Mouse (Mus musculus) mouse embryonic stem cell (cell line): ENCODE data around the gene Lrba.

Experiments
- in situ Hi-C, 2 experiments: fragments of 300-500 bp; cut with MboI; formaldehyde crosslinking; loops; 1 replicate in 1 of 2; 3 replicates in 1 of 2; pipeline ENCODE4 v1.14.3; 2019 to 2020; ENCODE audit warnings: low sequenced_read_pairs in 2 of 2, low pct_unique_long_range_greater_than_20kb in 1 of 2, mixed read lengths in 1 of 2; ENCODE audit not compliant: unreplicated experiment in 1 of 2

Lrba gene

GRCm38 (mm10) chr3:86224564-86225421 lies at the start of gene Lrba:
Gene Lrba (plus strand): TSS chr3:86224680.
- in situ Hi-C loops, result no loop called here

- in situ Hi-C loops, result no loop called here
Observed at GRCm38 (mm10) chr3:86179714-86180113, 44.8 kb upstream of the Lrba start.

GRCm38 (mm10) chr3:86181107-86181506 lies 43.4 kb upstream of the Lrba start:
- in situ Hi-C loops, result no loop called here

- in situ Hi-C loops, result no loop called here
Observed at GRCm38 (mm10) chr3:86184546-86184945, 39.9 kb upstream of the Lrba start.

GRCm38 (mm10) chr3:86187736-86188389 lies 36.6 kb upstream of the Lrba start:
- in situ Hi-C loops, result no loop called here

- in situ Hi-C loops, result no loop called here
Observed at GRCm38 (mm10) chr3:86195981-86196380, 28.5 kb upstream of the Lrba start.

- in situ Hi-C loops, result no loop called here
Observed at GRCm38 (mm10) chr3:86196471-86196870, 28.0 kb upstream of the Lrba start.

GRCm38 (mm10) chr3:86201645-86202175 lies 22.8 kb upstream of the Lrba start:
- in situ Hi-C loops, result no loop called here

- in situ Hi-C loops, result no loop called here
Observed at GRCm38 (mm10) chr3:86202449-86202848, 22.0 kb upstream of the Lrba start.

GRCm38 (mm10) chr3:86204608-86205358 lies 19.7 kb upstream of the Lrba start:
- in situ Hi-C loops, result no loop called here

GRCm38 (mm10) chr3:86206556-86206955 lies 17.9 kb upstream of the Lrba start:
- in situ Hi-C loops, result no loop called here

GRCm38 (mm10) chr3:86210267-86210939 lies 14.1 kb upstream of the Lrba start:
- in situ Hi-C loops, result no loop called here

- in situ Hi-C loops, result no loop called here
Observed at GRCm38 (mm10) chr3:86210959-86211358, 13.5 kb upstream of the Lrba start.

GRCm38 (mm10) chr3:86214248-86214647 lies 10.2 kb upstream of the Lrba start:
- in situ Hi-C loops, result no loop called here

- in situ Hi-C loops, result no loop called here
Observed at GRCm38 (mm10) chr3:86223634-86224313, 706 bp upstream of the Lrba start.

- in situ Hi-C loops, result no loop called here
Observed at GRCm38 (mm10) chr3:86224314-86224563, 241 bp upstream of the Lrba start.

- in situ Hi-C loops, result no loop called here
Observed at GRCm38 (mm10) chr3:86231532-86232086, 7.1 kb downstream of the Lrba start.

GRCm38 (mm10) chr3:86247193-86247592 lies 22.7 kb downstream of the Lrba start:
- in situ Hi-C loops, result no loop called here
